Mouse (Mus musculus) thymus, adult 2 months (tissue): Measurements from ENCODE around the gene Gfer.

Experiments used
- CTCF ChIP-seq: fragments of 200-500 bp; IDR thresholded peaks from 2 replicates; pipeline ENCODE4 v1.5.1; 2012; ENCODE audit warnings: mild to moderate bottlenecking, control low read depth, low read length, moderate library complexity, borderline replicate concordance; ENCODE audit not compliant: control insufficient read depth, poor library complexity, insufficient read depth; ENCODE audit errors: extremely low read depth
- POLR2A ChIP-seq: fragments of 200-500 bp; IDR thresholded peaks from 2 replicates; pipeline ENCODE4 v1.6.1; 2012; ENCODE audit warnings: mild to moderate bottlenecking, low read length, control low read depth, moderate library complexity; ENCODE audit not compliant: control insufficient read depth, poor library complexity, insufficient read depth; ENCODE audit errors: extremely low read depth

DNA sequence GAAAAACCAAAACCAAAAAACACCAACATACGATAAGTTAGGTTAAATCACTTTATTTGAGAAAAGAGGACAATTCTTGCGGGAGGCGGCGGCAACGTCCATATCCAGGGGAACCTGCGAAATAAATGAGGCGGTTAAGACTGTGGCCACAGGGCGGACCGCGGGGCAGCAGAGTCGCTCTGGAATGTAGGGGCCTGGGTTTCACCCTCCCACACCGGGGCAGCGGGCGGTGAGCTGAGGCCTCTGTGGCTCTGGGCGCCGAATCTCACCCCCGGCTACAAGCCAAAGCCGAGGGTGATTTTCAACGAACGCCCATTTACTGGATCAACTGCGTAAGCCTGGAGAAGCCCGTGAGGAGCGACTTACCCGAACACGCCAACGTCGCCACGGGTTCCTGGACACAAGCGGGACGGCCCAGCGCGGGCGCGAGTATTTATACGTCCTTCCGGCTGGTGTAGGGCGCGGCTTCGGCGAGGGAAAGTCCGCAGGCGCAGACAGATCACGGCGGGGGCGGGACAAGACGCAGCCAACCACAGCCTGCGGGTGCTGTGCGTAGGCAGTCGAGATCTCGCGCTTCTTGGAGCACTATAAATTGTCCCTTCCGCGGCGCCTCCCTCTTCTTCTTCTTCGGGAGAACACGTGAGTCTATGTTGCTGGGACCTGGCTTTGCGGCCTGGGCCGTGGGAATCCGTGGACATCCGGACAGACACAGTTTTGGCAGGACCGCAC lies 23.7 kb upstream of the Gfer start:
- TF ChIP-seq CTCF (no peak), POLR2A (peak; percentile 93)
